In the genomic region with DNA sequence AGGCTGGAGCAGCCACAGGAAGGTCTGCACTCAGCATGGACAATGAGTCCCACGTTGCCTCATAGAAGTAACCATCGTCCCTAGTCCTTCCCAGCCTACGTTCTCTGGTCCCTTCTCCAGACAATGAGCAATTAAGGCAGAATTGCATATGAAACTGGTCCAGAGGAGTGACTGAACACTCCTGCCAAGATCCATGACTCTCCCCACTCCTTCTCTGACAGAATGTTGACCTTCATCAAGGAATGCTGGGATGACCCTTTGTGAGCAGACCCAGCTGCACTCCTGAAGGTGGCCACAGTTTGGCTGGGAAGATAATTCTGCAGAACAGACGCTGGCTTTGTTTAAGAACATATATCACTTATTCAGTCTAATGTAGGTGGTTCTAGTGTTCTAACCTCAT, we compare ENCODE assay signal across 28 mouse cellular contexts. TPM values are rescaled to one million over a fixed set of nuclear protein-coding genes. Genes with fewer than 3 reads are reported as not detected.
DNase-seq lines count a peak whose midpoint lies in the region.
"Had no signal": no experiment of that assay in that cellular context is flagged by ENCODE, and none has a peak within 500 bp of the region (broad histone marks: within the 10 kb centered on the region; RNA-seq: fewer than 3 reads in every experiment).

No protein-coding gene starts in this region.

- peak; percentile 6 for DNase-seq in adrenal gland, postnatal 14 days
- DNase-seq in adrenal gland, postnatal 25 days = no peak
- DNase-seq in heart, postnatal 10 days = peak; percentile 19 to 21
- DNase-seq in heart, postnatal 25 days (ENCODE audit: low spot score) = no peak
- peak; percentile 32 for DNase-seq in ES-CJ7 (ENCODE audit: low read depth, low spot score)
- no peak for DNase-seq in left cerebral cortex, postnatal 36 days (ENCODE audit: low spot score in 2 of 2)
- DNase-seq: adrenal gland, postnatal 10 days; cerebellum, adult 11 months; cerebellum, adult 8-10 months; cerebellum, postnatal 14 days; embryo, embryonic 11 days; gastrocnemius, adult 2 months; gastrocnemius, postnatal 25 days; heart, postnatal 14 days had no signal

- intact Hi-C loops in heart, postnatal 10 days (cut with DNase I) = no loop called here
- intact Hi-C loops in heart, postnatal 25 days (cut with DNase I) = loop anchor here (5.0 kb wide), 2 partner anchors 116 to 174 kb away; no protein-coding TSS in a partner anchor
- intact Hi-C loops in left cerebral cortex, postnatal 36 days (cut with DNase I) = no loop called here

- peaks cover 18% of the 10 kb centered on the region for H3K4me1 ChIP-seq in brown adipose tissue, adult 24 weeks (ENCODE audit: control insufficient read depth, insufficient read depth, insufficient read length, low read length)
- H3K4me1 ChIP-seq: embryonic facial prominence, embryonic 15.5 days; forebrain, embryonic 10.5 days; heart, embryonic 13.5 days; hindbrain, embryonic 10.5 days; hindbrain, embryonic 15.5 days had no signal

- no peak overlapping the region for H3K4me3 ChIP-seq in brown adipose tissue, adult 24 weeks (ENCODE audit: insufficient read depth, low read depth, low read length)
- H3K4me3 ChIP-seq: embryonic facial prominence, embryonic 15.5 days; erythroblast, embryonic 14.5 days; forebrain, embryonic 10.5 days; gastrocnemius, adult 2 months; heart, embryonic 13.5 days; hindbrain, embryonic 10.5 days; hindbrain, embryonic 15.5 days had no signal

- peak overlapping the region; percentile 86 for H3K27ac ChIP-seq in brown adipose tissue, adult 24 weeks (replicated peaks; ENCODE audit: low read depth, low read length)
- H3K27ac ChIP-seq: embryonic facial prominence, embryonic 15.5 days; forebrain, embryonic 10.5 days; gastrocnemius, adult 2 months; heart, embryonic 13.5 days; hindbrain, embryonic 10.5 days; hindbrain, embryonic 15.5 days had no signal

RNA-seq across cellular contexts. Expression of gene 4930505A04Rik, which starts 11.7 kb away (rescaled TPM):
- 0.37 and 0.38 TPM in 2 replicates for total RNA-seq in adrenal gland, postnatal 14 days (2021)
- not detected in 2 replicates for total RNA-seq in adrenal gland, postnatal 25 days (2021)
- total RNA-seq in heart, postnatal 10 days (2021) = not detected
- not detected for total RNA-seq in heart, postnatal 25 days (2021)
- polyA plus RNA-seq in brown adipose tissue, adult 24 weeks (2012; ENCODE audit: insufficient read depth, insufficient read length, missing spikeins) = not detected in 2 replicates
- total RNA-seq in left cerebral cortex, postnatal 36 days (2021) = under 1 TPM; 0.44 to 0.84 TPM
- total RNA-seq: common myeloid progenitor, adult 5-6 weeks; gastrocnemius, postnatal 25 days; granulocyte monocyte progenitor cell, adult 5-6 weeks; heart, postnatal 14 days had no signal
- polyA plus RNA-seq: C2C12; embryonic facial prominence, embryonic 11.5 days; erythroblast, embryonic 14.5 days; forebrain, embryonic 10.5 days; forebrain, embryonic 14.5 days; heart, embryonic 13.5 days; hindbrain, embryonic 10.5 days; hindbrain, embryonic 15.5 days; intestine, embryonic 16.5 days; Patski had no signal

Comparison
In these comparisons a context has a peak if more than half of its experiments do, and no peak if none do; other contexts are left out.
1. DNase-seq: peak in adrenal gland, postnatal 14 days (single experiment), heart, postnatal 10 days (2 of 2) and ES-CJ7 (single experiment); none in adrenal gland, postnatal 25 days (single experiment), heart, postnatal 25 days (single experiment) and left cerebral cortex, postnatal 36 days (0 of 2).